Mouse (Mus musculus): Measurements from ENCODE around the gene Afap1l2. TPM values are rescaled to one million over a fixed set of nuclear protein-coding genes. Genes with fewer than 3 reads are reported as not detected.

Gene Afap1l2
- total and polyA plus RNA-seq, 3 experiments = 0.17 to 3.1 (median 0.44) TPM

- H3K9me3 ChIP-seq (replicated peaks; ENCODE audit: low read length) = no peaks in the 10 kb centered on the region
- peaks cover 0 to 4% of the 10 kb centered on the region in 2 experiments for H3K36me3 ChIP-seq (replicated peaks in 1 of 2; ENCODE audit: control insufficient read depth in 1 of 2, insufficient read depth in 1 of 2, low read length in 1 of 2)
- DNase-seq (ENCODE audit: extremely low read depth) = no peak
- no peaks in the 10 kb centered on the region; the same call in 1 of the 2 replicates for H3K79me2 ChIP-seq (replicated peaks; ENCODE audit: control insufficient read depth, extremely low read depth, insufficient read depth, poor library complexity, severe bottlenecking)
- H3K27me3 ChIP-seq (replicated peaks) = no peaks in the 10 kb centered on the region
- H3K27ac ChIP-seq (ENCODE audit: insufficient read depth, low read depth) = no peak overlapping the region
- H3K4me1 ChIP-seq (ENCODE audit: control insufficient read depth in 1 of 2, insufficient read depth in 2 of 2) = peaks cover 0 to 9% of the 10 kb centered on the region in 2 experiments; a peak in 2 of 4 replicates
- H3K4me2 ChIP-seq (ENCODE audit: insufficient read depth, low read depth, poor library complexity, severe bottlenecking) = no peak overlapping the region
- H3K9ac ChIP-seq (ENCODE audit: insufficient read depth, low read depth) = no peak overlapping the region
- H3K4me3 ChIP-seq (replicated peaks in 1 of 3; ENCODE audit: low read depth in 2 of 3, low read length in 2 of 3, poor library complexity in 1 of 3) = no peak overlapping the region
- in situ Hi-C loops (cut with MboI; ENCODE audit: low pct_ligation_motif_present, low pct_unique_long_range_greater_than_20kb, low sequenced_read_pairs) (no loop called here), dilution Hi-C loops (cut with MboI; ENCODE audit: extremely low pct_ligation_motif_present, extremely low pct_unique_long_range_greater_than_20kb, low sequenced_read_pairs) (no loop called here)
- TF ChIP-seq ZC3H11A (IDR thresholded peaks at IDR 0.05; ENCODE audit: low read depth, low read length) (no peak), TBP (conservative IDR thresholded peaks at IDR 0.05; ENCODE audit: low read depth, low read length) (no peak), UBTF (IDR thresholded peaks at IDR 0.05; ENCODE audit: low read depth, low read length) (no peak), GABPA (IDR thresholded peaks at IDR 0.05; ENCODE audit: insufficient replicate concordance, low read depth, low read length) (no peak), MAFK (IDR thresholded peaks at IDR 0.05; ENCODE audit: insufficient replicate concordance, low read length) (no peak), TCF12 (IDR thresholded peaks at IDR 0.05; ENCODE audit: low read depth, low read length) (no peak), HCFC1 (IDR thresholded peaks at IDR 0.05; ENCODE audit: low read depth, low read length) (no peak), NRF1 (IDR thresholded peaks at IDR 0.05; ENCODE audit: low read depth, low read length) (no peak), BHLHE40 (IDR thresholded peaks at IDR 0.05; ENCODE audit: low read depth, low read length) (no peak), ZMIZ1 (IDR thresholded peaks at IDR 0.05; ENCODE audit: low read depth, low read length) (no peak), ELF1 (IDR thresholded peaks at IDR 0.05; ENCODE audit: low read depth, low read length) (no peak), E2F4 (IDR thresholded peaks at IDR 0.05; ENCODE audit: insufficient replicate concordance, low read depth, low read length) (no peak), IRF4 (IDR thresholded peaks at IDR 0.05; ENCODE audit: low read depth, low read length) (no peak), JUND (conservative IDR thresholded peaks at IDR 0.05; ENCODE audit: low read depth, low read length) (no peak), MYC (IDR thresholded peaks at IDR 0.05; ENCODE audit: low read depth, low read length) (no peak), EP300 (IDR thresholded peaks at IDR 0.05; ENCODE audit: low read length) (no peak), USF1 (IDR thresholded peaks at IDR 0.05; ENCODE audit: low read depth, low read length) (no peak), MXI1 (IDR thresholded peaks at IDR 0.05; ENCODE audit: low read depth, low read length) (no peak), MAX (IDR thresholded peaks at IDR 0.05; ENCODE audit: low read length) (no peak)
Measured at GRCm38 (mm10) chr19:56971347-56971746, 36.7 kb downstream of the Afap1l2 start.

- H3K9ac ChIP-seq (ENCODE audit: insufficient read depth, low read depth) = no peak overlapping the region
- dilution Hi-C loops (cut with MboI; ENCODE audit: extremely low pct_ligation_motif_present, extremely low pct_unique_long_range_greater_than_20kb, low sequenced_read_pairs) (no loop called here), in situ Hi-C loops (cut with MboI; ENCODE audit: low pct_ligation_motif_present, low pct_unique_long_range_greater_than_20kb, low sequenced_read_pairs) (no loop called here)
- peaks cover 2 to 4% of the 10 kb centered on the region in 2 experiments; a peak in 2 of 4 replicates for H3K4me1 ChIP-seq (ENCODE audit: control insufficient read depth in 1 of 2, insufficient read depth in 2 of 2)
- DNase-seq (ENCODE audit: extremely low read depth) = no peak
- no peak overlapping the region for H3K4me3 ChIP-seq (replicated peaks in 1 of 3; ENCODE audit: low read depth in 2 of 3, low read length in 2 of 3, poor library complexity in 1 of 3)
- peaks cover 0 to 4% of the 10 kb centered on the region in 2 experiments for H3K36me3 ChIP-seq (replicated peaks in 1 of 2; ENCODE audit: control insufficient read depth in 1 of 2, insufficient read depth in 1 of 2, low read length in 1 of 2)
- no peaks in the 10 kb centered on the region for H3K27me3 ChIP-seq (replicated peaks)
- H3K4me2 ChIP-seq (ENCODE audit: insufficient read depth, low read depth, poor library complexity, severe bottlenecking) = no peak overlapping the region
- H3K9me3 ChIP-seq (replicated peaks; ENCODE audit: low read length) = no peaks in the 10 kb centered on the region
- no peaks in the 10 kb centered on the region; the same call in 1 of the 2 replicates for H3K79me2 ChIP-seq (replicated peaks; ENCODE audit: control insufficient read depth, extremely low read depth, insufficient read depth, poor library complexity, severe bottlenecking)
- TF ChIP-seq HCFC1 (IDR thresholded peaks at IDR 0.05; ENCODE audit: low read depth, low read length) = no peak
- TF ChIP-seq ETS1 (conservative IDR thresholded peaks at IDR 0.05; ENCODE audit: low read depth, low read length) = no peak
- TF ChIP-seq MAZ (IDR thresholded peaks at IDR 0.05; ENCODE audit: low read depth, low read length) = no peak
- TF ChIP-seq EP300 (IDR thresholded peaks at IDR 0.05; ENCODE audit: low read length) = no peak
- H3K27ac ChIP-seq (ENCODE audit: insufficient read depth, low read depth) = no peak overlapping the region
Measured at GRCm38 (mm10) chr19:56963876-56964275, 44.2 kb downstream of the Afap1l2 start.
